In genomic region chr10:38993632-38994424, GRCm38 (mm10) we compare ENCODE assay signal across 20 mouse cellular contexts. TPM values are rescaled to one million over a fixed set of nuclear protein-coding genes. Genes with fewer than 3 reads are reported as not detected.
DNase-seq lines count a peak whose midpoint lies in the region; ATAC-seq and TF ChIP-seq lines count a peak whose summit lies in the region.
"Had no signal": no experiment of that assay in that cellular context is flagged by ENCODE, and none has a peak within 500 bp of the region (broad histone marks: within the 10 kb centered on the region; RNA-seq: fewer than 3 reads in every experiment).

No protein-coding gene starts in this region.

- H3K27ac ChIP-seq in heart, adult 2 months, result peak overlapping the region; percentile 61
- H3K27ac ChIP-seq in heart, embryonic 11.5 days (ENCODE audit: low read depth, low read length), result no peak overlapping the region
- H3K27ac ChIP-seq in embryonic facial prominence, embryonic 15.5 days (replicated peaks), result peak overlapping the region; percentile 18; the same call in 1 of the 2 replicates
- H3K27ac ChIP-seq: hindbrain, embryonic 12.5 days; left cerebral cortex, adult 2 months; liver, embryonic 13.5 days; neural tube, embryonic 15.5 days; stomach, postnatal 0 days had no signal

- WGBS in heart, adult 2 months, result 74% methylated on average over 2 of the region's 2 CpGs
- WGBS in heart, embryonic 11.5 days (ENCODE audit: insufficient replicate concordance), result 94% methylated on average over 2 of the region's 2 CpGs
- WGBS in embryonic facial prominence, embryonic 15.5 days, result 68% methylated on average over 2 of the region's 2 CpGs

- no peak for TF ChIP-seq POLR2A in heart, adult 2 months (IDR thresholded peaks at IDR 0.05; ENCODE audit: insufficient read depth, low read depth, low read length)

- no peak for TF ChIP-seq EP300 in heart, adult 2 months (IDR thresholded peaks at IDR 0.05; ENCODE audit: insufficient read depth, low read depth, low read length)

- peaks cover 6% of the 10 kb centered on the region for H3K79me2 ChIP-seq in heart, adult 2 months (replicated peaks; ENCODE audit: control insufficient read depth, insufficient read depth, low read length)

- peaks cover 51% of the 10 kb centered on the region for H3K36me3 ChIP-seq in heart, adult 2 months (ENCODE audit: control insufficient read depth, insufficient read depth, low read length)
- H3K36me3 ChIP-seq in heart, embryonic 11.5 days (ENCODE audit: control insufficient read depth, insufficient read depth, low read length), result no peaks in the 10 kb centered on the region
- 0 out of 2 replicates have a peak, but pooled peaks cover 6% of the 10 kb centered on the region for H3K36me3 ChIP-seq in embryonic facial prominence, embryonic 15.5 days
- H3K36me3 ChIP-seq: hindbrain, embryonic 12.5 days; liver, embryonic 13.5 days; neural tube, embryonic 15.5 days had no signal

- intact Hi-C loops in heart, adult 2 months (cut with DNase I), result no loop called here

- no peak overlapping the region for H3K4me2 ChIP-seq in heart, embryonic 11.5 days
- no peak overlapping the region for H3K4me2 ChIP-seq in embryonic facial prominence, embryonic 15.5 days (replicated peaks)
- H3K4me2 ChIP-seq: hindbrain, embryonic 12.5 days; liver, embryonic 13.5 days; lung, embryonic 14.5 days; midbrain, embryonic 11.5 days; neural tube, embryonic 15.5 days had no signal

- H3K4me3 ChIP-seq in heart, adult 2 months, result no peak overlapping the region
- H3K4me3 ChIP-seq in heart, embryonic 11.5 days (ENCODE audit: low read depth, low read length), result no peak overlapping the region
- no peak overlapping the region for H3K4me3 ChIP-seq in embryonic facial prominence, embryonic 15.5 days (replicated peaks)
- H3K4me3 ChIP-seq: hindbrain, embryonic 12.5 days; left cerebral cortex, adult 2 months; liver, embryonic 13.5 days; neural tube, embryonic 15.5 days had no signal

- H3K27me3 ChIP-seq in heart, adult 2 months (ENCODE audit: control insufficient read depth, insufficient read depth, low read length), result no peaks in the 10 kb centered on the region
- no peaks in the 10 kb centered on the region for H3K27me3 ChIP-seq in heart, embryonic 11.5 days (ENCODE audit: control insufficient read depth, insufficient read depth, low read length)
- no peaks in the 10 kb centered on the region for H3K27me3 ChIP-seq in embryonic facial prominence, embryonic 15.5 days
- H3K27me3 ChIP-seq: hindbrain, embryonic 12.5 days; liver, embryonic 13.5 days; neural tube, embryonic 15.5 days had no signal

- ATAC-seq in heart, embryonic 11.5 days (replicated peaks; ENCODE audit: insufficient number of reproducible peaks, low FRiP score, low TSS enrichment), result no peak
- ATAC-seq in embryonic facial prominence, embryonic 15.5 days (ENCODE audit: insufficient number of reproducible peaks, low FRiP score, low TSS enrichment, low read depth), result no peak
- ATAC-seq: forebrain, embryonic 14.5 days; intestine, postnatal 0 days had no signal

- TF ChIP-seq CTCF in heart, adult 2 months (IDR thresholded peaks at IDR 0.05), result no peak

- no peak for DNase-seq in heart, adult 2 months
- peak; percentile 20 for DNase-seq in lung, postnatal 36 days
- DNase-seq in lung, postnatal 4 days, result no peak
- no peak for DNase-seq in urinary bladder, postnatal 25 days (ENCODE audit: low spot score)
- no peak for DNase-seq in layer of hippocampus, adult 9-10 months (ENCODE audit: low spot score)
- DNase-seq: cerebellum, adult 11-12 months; cerebellum, postnatal 10 days; liver, embryonic 13.5 days; lung, embryonic 14.5 days had no signal

- no peak overlapping the region for H3K9ac ChIP-seq in heart, adult 2 months (ENCODE audit: low read depth, low read length)
- H3K9ac ChIP-seq in heart, embryonic 11.5 days (ENCODE audit: low read depth, low read length), result no peak overlapping the region
- no peak overlapping the region for H3K9ac ChIP-seq in embryonic facial prominence, embryonic 15.5 days
- H3K9ac ChIP-seq: hindbrain, embryonic 12.5 days; liver, embryonic 13.5 days; lung, embryonic 14.5 days; neural tube, embryonic 15.5 days had no signal

- peaks cover 16% of the 10 kb centered on the region for H3K4me1 ChIP-seq in heart, adult 2 months (ENCODE audit: control insufficient read depth, insufficient read depth, low read length)
- H3K4me1 ChIP-seq in heart, embryonic 11.5 days (ENCODE audit: control insufficient read depth, insufficient read depth, low read length), result 0 out of 2 replicates have a peak, but pooled peaks cover 3% of the 10 kb centered on the region
- H3K4me1 ChIP-seq in embryonic facial prominence, embryonic 15.5 days, result peaks cover 24% of the 10 kb centered on the region
- H3K4me1 ChIP-seq: hindbrain, embryonic 12.5 days; liver, embryonic 13.5 days; neural tube, embryonic 15.5 days had no signal

- no peaks in the 10 kb centered on the region for H3K9me3 ChIP-seq in heart, embryonic 11.5 days (replicated peaks; ENCODE audit: control insufficient read depth, low read length)
- H3K9me3 ChIP-seq in embryonic facial prominence, embryonic 15.5 days (replicated peaks), result no peaks in the 10 kb centered on the region
- H3K9me3 ChIP-seq: hindbrain, embryonic 12.5 days; liver, embryonic 13.5 days; neural tube, embryonic 15.5 days had no signal

RNA-seq across cellular contexts. Expression of gene Lama4, which starts 28.5 kb away (rescaled TPM):
- total RNA-seq in heart, adult 2 months (2021), result 10 to 100 TPM; 51.8 to 55.4 TPM
- polyA plus RNA-seq in heart, adult 2 months (2012; rRNA removed), result 40.7 and 52.7 TPM in 2 replicates
- 91.8 and 120 TPM in 2 replicates for polyA plus RNA-seq in heart, embryonic 11.5 days (2014; fragmentation: Nextera tagmentation; extraction: Ambion mirVana)
- 94.2 and 95.1 TPM in 2 replicates for polyA plus RNA-seq in embryonic facial prominence, embryonic 15.5 days (2015; fragmentation: Nextera tagmentation; extraction: Ambion mirVana)
- total RNA-seq: megakaryocyte progenitor cell, adult 5-6 weeks; MEL had no signal
